Mouse (Mus musculus) olfactory bulb, adult 2 months (tissue): ENCODE results near the gene Frat2.

ENCODE experiments used
- CTCF ChIP-seq: fragments of 200-500 bp; IDR thresholded peaks from 2 replicates; pipeline ENCODE4 v1.5.1; 2012; ENCODE audit warnings: low read depth, mild to moderate bottlenecking, low read length, moderate library complexity; ENCODE audit not compliant: insufficient read depth
- POLR2A ChIP-seq: fragments of 200-500 bp; IDR thresholded peaks from 2 replicates; pipeline ENCODE4 v1.6.1; 2012; ENCODE audit warnings: mild to moderate bottlenecking, low read depth, low read length, moderate library complexity; ENCODE audit not compliant: insufficient read depth

GRCm38 (mm10) chr19:41831101-41831570 lies 16.8 kb downstream of the Frat2 start:
- TF ChIP-seq POLR2A (no peak), CTCF (no peak)
